Mouse (Mus musculus): Measurements from ENCODE around the gene Wwc1. TPM values are rescaled to one million over a fixed set of nuclear protein-coding genes. Genes with fewer than 3 reads are reported as not detected.

Wwc1 gene
- polyA plus RNA-seq, 1 experiment from 2014 or later: 2.0 TPM

DNA sequence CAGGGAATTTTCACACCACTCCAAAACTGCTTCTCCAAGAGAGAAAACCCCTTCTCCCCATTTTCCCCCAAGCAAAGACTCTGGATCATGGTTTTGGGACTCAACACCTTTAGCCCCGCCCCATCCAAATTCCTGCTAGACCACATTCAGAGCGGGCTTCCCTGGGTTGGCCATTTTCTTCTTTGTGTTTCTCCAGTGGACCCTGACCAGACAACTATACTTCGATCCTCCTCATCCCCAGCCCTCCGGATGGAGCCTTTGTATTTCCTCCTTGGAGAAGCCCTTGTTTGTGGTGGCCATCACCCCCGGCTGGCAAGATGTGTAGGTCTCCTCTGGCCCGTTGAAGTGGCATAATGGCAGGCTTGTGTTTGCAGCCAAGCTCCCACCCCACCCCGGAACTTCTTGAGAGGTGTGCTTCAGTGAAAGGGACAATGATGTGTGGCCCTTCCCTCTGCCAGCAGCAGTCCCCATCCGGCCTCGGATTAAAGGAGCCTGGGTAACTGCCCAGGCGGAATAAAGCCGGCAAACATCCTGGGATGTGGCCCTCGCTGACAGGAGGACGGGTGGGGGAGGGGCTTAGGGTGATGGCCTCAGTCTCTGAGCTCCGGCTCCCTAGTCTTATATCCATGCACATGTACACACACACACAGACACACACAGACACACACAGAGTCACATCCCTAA is 46.8 kb downstream of the Wwc1 start:
- Histone ChIP-seq H3K27me3 (no peaks in the 10 kb centered on the region), H3K36me3 (replicated peaks) (no peaks in the 10 kb centered on the region), H3K4me2 (no peak overlapping the region), H3K27ac (replicated peaks) (no peak overlapping the region), H3K4me3 (replicated peaks) (no peak overlapping the region), H3K9ac (no peak overlapping the region), H3K4me1 (replicated peaks) (no peaks in the 10 kb centered on the region), H3K9me3 (replicated peaks) (no peaks in the 10 kb centered on the region)
- WGBS (ENCODE audit: insufficient replicate concordance): 37% methylated on average over 14 of the region's 14 CpGs
- no peak for ATAC-seq (ENCODE audit: insufficient read depth)

DNA sequence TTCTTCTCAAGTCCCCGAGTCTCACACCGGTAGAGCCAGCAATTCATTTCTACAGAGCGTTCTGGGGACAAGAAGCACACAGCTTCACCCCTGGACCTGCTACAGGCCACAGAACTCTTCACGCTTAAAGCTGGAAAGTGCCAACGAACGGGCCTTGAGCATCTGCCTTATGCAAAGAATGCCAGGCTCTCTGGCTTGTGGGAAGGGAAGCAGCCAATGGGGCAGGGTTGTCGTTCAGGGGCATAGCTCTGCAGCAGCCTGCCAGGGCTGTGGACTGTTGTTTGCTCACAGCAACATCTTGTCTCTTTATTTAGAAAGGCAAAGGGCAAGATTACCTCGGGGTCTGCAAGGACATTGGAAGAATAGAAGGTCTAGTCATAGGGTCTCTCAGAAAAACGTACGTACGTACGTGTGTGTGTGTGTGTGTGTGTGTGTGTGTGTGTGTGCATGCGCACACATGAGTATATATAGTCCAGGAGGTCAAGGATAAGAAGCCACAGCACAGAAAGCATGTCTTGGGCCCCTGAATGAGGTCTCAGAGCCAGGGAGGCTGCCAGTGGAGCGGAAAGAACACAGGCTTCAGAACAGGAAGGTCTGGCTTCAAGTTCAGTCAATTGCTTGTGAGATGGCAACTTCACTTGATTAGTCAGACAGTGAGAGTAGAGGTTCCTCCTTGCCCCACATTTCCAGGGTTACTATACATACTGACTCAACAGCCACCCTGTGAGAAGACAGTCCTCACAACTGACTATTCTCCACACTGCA is 48.0 kb downstream of the Wwc1 start:
- H3K27me3 ChIP-seq: no peaks in the 10 kb centered on the region
- H3K36me3 ChIP-seq (replicated peaks): no peaks in the 10 kb centered on the region
- H3K9ac ChIP-seq: no peak overlapping the region
- no peak overlapping the region for H3K4me3 ChIP-seq (replicated peaks)
- 65% methylated on average over 14 of the region's 14 CpGs for WGBS (ENCODE audit: insufficient replicate concordance)
- H3K4me1 ChIP-seq (replicated peaks): no peaks in the 10 kb centered on the region
- no peak overlapping the region for H3K27ac ChIP-seq (replicated peaks)
- H3K4me2 ChIP-seq: no peak overlapping the region
- ATAC-seq (ENCODE audit: insufficient read depth): no peak
- no peaks in the 10 kb centered on the region for H3K9me3 ChIP-seq (replicated peaks)

DNA sequence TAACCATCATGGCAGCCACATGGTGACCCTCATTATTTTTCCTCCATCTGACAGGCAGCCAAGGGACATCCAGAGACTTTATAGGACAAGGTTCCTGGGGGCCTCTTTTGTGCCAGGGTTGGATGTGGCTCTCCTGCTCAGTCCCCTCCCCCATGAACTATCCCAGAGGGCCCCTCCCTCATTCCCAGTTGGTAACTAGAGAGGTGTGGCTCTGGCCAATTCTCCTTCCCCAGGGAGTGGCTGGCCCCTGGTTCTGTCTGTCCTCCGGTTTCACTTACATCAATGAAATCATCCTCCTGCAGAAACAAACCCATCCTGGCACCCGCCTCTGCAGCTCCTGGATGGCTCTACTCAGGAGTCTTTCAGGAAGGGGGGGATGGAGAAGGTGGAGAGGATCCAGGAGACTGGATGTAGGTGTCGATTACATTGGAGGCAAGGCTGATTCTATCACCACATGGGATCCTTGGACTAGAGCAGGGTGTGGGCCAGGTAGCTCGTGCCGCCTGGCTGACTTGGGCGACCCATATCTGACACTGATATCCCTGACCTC is 49.7 kb downstream of the Wwc1 start:
- no peak for ATAC-seq (ENCODE audit: insufficient read depth)
- Histone ChIP-seq H3K36me3 (replicated peaks) (no peaks in the 10 kb centered on the region), H3K27me3 (no peaks in the 10 kb centered on the region), H3K4me3 (replicated peaks) (no peak overlapping the region), H3K9me3 (replicated peaks) (no peaks in the 10 kb centered on the region), H3K4me1 (replicated peaks) (no peaks in the 10 kb centered on the region), H3K9ac (no peak overlapping the region), H3K27ac (replicated peaks) (no peak overlapping the region), H3K4me2 (no peak overlapping the region)
- 68% methylated on average over 6 of the region's 6 CpGs for WGBS (ENCODE audit: insufficient replicate concordance)

DNA sequence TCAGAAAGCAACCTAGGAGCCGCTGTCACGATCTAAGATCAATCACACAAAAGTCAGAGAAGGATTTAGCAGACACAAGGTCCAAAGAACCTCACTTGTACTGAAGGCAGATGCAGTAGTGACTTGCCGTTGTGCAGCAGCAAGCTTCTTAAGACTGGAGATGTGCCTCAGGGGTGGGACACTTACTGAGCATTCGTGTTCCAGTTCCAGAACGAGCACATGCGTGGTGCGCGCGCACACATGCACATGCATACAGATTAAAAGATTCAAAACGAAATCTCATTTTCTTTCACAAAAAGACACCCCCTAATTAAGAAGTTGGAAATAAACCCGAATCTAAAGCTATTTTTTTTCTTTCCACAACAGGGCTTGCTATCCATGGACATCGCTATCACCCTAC is 51.9 kb downstream of the Wwc1 start:
- H3K9me3 ChIP-seq (replicated peaks): no peaks in the 10 kb centered on the region
- H3K27ac ChIP-seq (replicated peaks): no peak overlapping the region
- no peaks in the 10 kb centered on the region for H3K4me1 ChIP-seq (replicated peaks)
- no peak overlapping the region for H3K4me2 ChIP-seq
- H3K36me3 ChIP-seq (replicated peaks): no peaks in the 10 kb centered on the region
- ATAC-seq (ENCODE audit: insufficient read depth): no peak
- no peak overlapping the region for H3K4me3 ChIP-seq (replicated peaks)
- no peaks in the 10 kb centered on the region for H3K27me3 ChIP-seq
- 76% methylated on average over 12 of the region's 12 CpGs for WGBS (ENCODE audit: insufficient replicate concordance)
- H3K9ac ChIP-seq: no peak overlapping the region

DNA sequence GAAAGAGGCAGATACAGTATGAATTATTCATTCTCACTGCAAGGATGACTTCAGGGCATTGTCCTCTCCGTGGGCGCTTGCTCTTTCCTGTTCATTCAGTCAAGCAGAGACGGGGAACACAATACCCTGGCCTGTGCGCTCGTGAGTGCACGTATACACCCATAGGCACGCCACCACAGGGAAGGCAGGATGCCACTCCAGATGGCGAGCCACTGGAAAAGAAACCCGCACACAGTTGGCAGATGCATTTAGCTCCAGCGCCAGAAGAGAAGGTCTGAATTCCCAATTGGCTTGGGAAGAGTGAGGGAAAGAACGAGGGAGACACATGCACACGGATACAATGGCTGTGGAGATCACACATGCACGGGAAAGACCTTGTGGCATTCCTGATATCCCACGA is 53.0 kb downstream of the Wwc1 start:
- H3K36me3 ChIP-seq (replicated peaks): no peaks in the 10 kb centered on the region
- H3K4me2 ChIP-seq: no peak overlapping the region
- no peak overlapping the region for H3K9ac ChIP-seq
- ATAC-seq (ENCODE audit: insufficient read depth): no peak
- no peaks in the 10 kb centered on the region for H3K27me3 ChIP-seq
- no peak overlapping the region for H3K4me3 ChIP-seq (replicated peaks)
- H3K4me1 ChIP-seq (replicated peaks): no peaks in the 10 kb centered on the region
- H3K27ac ChIP-seq (replicated peaks): no peak overlapping the region
- 61% methylated on average over 14 of the region's 14 CpGs for WGBS (ENCODE audit: insufficient replicate concordance)
- no peaks in the 10 kb centered on the region for H3K9me3 ChIP-seq (replicated peaks)

DNA sequence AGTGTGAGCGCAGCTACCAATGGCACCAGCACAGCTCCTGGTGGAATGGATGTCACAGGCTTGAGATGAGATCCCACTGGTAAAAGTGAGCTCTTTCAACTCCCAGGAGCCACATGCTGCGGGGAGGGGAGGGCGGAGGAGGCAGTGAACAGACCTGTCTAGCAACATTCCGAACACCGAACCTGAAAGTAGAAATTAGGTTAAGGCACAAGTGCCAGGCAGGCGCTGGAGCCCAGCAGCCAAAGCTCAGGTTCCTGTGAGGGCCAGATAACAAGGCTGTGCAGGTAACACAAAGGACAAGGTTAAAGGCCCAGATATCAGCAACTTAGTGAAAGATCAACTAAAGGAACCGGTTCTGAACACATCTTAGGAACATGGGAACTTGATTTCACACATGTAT is 54.7 kb downstream of the Wwc1 start:
- no peak for ATAC-seq (ENCODE audit: insufficient read depth)
- Histone ChIP-seq H3K36me3 (replicated peaks) (no peaks in the 10 kb centered on the region), H3K9me3 (replicated peaks) (no peaks in the 10 kb centered on the region), H3K4me3 (replicated peaks) (no peak overlapping the region), H3K9ac (no peak overlapping the region), H3K27me3 (no peaks in the 10 kb centered on the region), H3K4me1 (replicated peaks) (0 out of 2 replicates have a peak, but pooled peaks cover 4% of the 10 kb centered on the region), H3K27ac (replicated peaks) (no peak overlapping the region), H3K4me2 (no peak overlapping the region)
- 56% methylated on average over 7 of the region's 7 CpGs for WGBS (ENCODE audit: insufficient replicate concordance)

DNA sequence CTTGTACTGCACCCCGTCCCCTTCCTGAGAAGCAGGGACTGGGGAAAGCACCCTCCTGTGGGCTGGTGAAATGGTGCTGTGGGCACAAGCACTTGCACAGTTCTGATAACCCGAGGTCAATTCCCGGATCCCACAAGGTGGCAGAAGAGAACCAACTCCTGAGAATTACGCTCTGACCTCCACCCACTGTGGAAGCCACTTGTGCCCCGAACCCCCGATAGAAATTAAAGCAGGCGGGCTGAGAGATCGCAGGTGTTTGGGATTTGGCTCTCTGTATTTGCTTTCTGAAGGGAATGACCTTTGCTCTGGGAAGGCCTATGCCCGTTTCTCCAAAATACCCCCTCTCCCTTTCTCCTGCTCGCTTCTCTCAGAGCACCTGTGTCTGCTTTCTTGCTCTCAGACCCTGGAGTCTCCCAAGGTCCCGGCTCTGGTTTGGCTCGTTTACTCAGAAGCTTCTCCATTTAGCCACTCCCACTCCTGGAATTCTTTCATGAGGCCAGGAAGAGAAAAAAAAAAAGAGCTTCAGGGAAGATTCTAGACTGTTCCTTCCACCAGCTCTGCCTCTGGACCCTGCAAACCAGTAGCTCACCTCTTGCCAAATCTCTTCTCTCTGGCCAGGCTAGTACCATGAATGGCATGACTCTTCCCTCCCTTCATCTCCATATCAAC is 58.0 kb downstream of the Wwc1 start:
- H3K27ac ChIP-seq (replicated peaks): no peak overlapping the region
- H3K4me2 ChIP-seq: no peak overlapping the region
- H3K4me3 ChIP-seq (replicated peaks): no peak overlapping the region
- H3K36me3 ChIP-seq (replicated peaks): no peaks in the 10 kb centered on the region
- 33% methylated on average over 12 of the region's 12 CpGs for WGBS (ENCODE audit: insufficient replicate concordance)
- no peak for ATAC-seq (ENCODE audit: insufficient read depth)
- H3K9ac ChIP-seq: no peak overlapping the region
- no peaks in the 10 kb centered on the region for H3K27me3 ChIP-seq
- H3K4me1 ChIP-seq (replicated peaks): 0 out of 2 replicates have a peak, but pooled peaks cover 9% of the 10 kb centered on the region
- no peaks in the 10 kb centered on the region for H3K9me3 ChIP-seq (replicated peaks)

DNA sequence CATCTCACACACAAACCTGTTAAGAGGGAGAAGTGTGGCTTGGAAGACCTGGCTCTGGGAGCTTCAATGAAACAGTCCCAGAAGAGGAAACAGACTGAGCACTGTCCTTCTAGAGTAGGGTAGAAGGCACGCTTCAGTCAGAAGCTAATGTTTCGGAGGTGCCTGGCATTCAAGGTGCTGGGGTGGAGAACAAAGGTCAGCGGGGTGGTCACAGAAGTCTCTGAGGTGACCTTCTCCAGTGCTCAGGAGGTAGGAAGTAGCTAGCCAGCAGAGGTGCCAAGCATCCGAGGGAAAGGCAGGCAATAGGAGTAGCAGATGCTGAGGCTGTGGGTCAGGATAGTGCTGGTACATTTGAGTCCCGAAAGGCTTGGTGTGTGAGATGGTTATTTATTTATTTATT is 59.6 kb downstream of the Wwc1 start:
- H3K36me3 ChIP-seq (replicated peaks): no peaks in the 10 kb centered on the region
- H3K9ac ChIP-seq: no peak overlapping the region
- no peak overlapping the region for H3K4me2 ChIP-seq
- 63% methylated on average over 5 of the region's 5 CpGs for WGBS (ENCODE audit: insufficient replicate concordance)
- ATAC-seq (ENCODE audit: insufficient read depth): no peak
- no peak overlapping the region for H3K27ac ChIP-seq (replicated peaks)
- no peaks in the 10 kb centered on the region for H3K27me3 ChIP-seq
- 0 out of 2 replicates have a peak, but pooled peaks cover 9% of the 10 kb centered on the region for H3K4me1 ChIP-seq (replicated peaks)
- H3K4me3 ChIP-seq (replicated peaks): no peak overlapping the region
- H3K9me3 ChIP-seq (replicated peaks): no peaks in the 10 kb centered on the region

DNA sequence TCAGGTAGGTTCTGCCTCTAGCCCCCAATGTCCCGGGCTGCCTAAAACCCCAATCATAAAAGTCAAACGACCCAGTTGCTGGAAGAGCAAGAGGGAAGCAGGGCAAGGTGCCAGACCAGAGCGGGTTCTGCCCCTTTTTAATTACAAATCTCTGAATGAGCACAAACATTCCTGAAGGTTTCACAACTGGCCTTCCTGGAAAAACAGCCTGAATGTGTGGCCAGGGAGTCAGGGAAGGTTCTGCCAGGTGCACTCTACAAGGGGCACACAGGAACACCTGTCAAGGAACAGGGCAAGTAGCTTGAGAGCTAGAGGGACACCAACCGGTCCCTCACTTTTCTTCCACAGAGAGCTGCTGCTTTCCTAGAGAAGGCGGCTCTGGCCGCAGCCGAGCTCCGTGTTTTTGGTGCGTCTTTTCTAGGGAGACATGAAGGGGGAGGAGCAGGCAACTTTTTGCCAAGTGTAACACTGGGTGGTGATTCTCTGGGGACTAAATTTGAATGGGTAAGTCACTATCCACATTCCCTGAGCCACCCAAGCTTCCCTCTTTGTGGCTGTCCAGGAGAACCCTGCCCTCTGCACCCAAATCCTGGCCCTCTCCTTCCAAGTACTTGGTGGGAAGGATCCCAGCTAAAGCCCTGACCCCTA is 60.3 kb downstream of the Wwc1 start:
- H3K4me3 ChIP-seq (replicated peaks): no peak overlapping the region
- H3K27ac ChIP-seq (replicated peaks): no peak overlapping the region
- no peaks in the 10 kb centered on the region for H3K27me3 ChIP-seq
- 58% methylated on average over 9 of the region's 9 CpGs for WGBS (ENCODE audit: insufficient replicate concordance)
- H3K9me3 ChIP-seq (replicated peaks): no peaks in the 10 kb centered on the region
- no peaks in the 10 kb centered on the region for H3K36me3 ChIP-seq (replicated peaks)
- H3K4me1 ChIP-seq (replicated peaks): 0 out of 2 replicates have a peak, but pooled peaks cover 13% of the 10 kb centered on the region
- no peak overlapping the region for H3K4me2 ChIP-seq
- H3K9ac ChIP-seq: no peak overlapping the region
- no peak for ATAC-seq (ENCODE audit: insufficient read depth)

DNA sequence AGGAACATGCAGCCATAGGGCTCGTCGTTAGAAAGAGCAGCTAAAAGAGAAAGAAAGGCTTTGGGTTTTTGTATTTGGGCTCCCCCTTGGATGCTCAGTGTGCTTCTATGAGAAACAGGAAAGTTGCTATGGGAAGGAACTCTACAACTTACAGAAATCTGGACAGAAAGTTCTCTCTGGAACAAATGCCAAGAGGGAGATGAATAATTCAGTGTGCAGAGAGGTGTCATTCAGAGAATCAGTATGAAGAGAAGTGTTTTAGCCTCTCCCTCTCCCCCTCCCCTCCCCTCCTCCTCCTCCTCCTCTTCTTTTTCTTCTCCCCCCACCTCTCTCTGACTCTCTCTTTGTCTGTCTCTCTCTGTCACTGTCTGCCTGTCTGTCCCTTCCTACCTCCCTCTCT is 60.9 kb downstream of the Wwc1 start:
- Histone ChIP-seq H3K27ac (replicated peaks) (no peak overlapping the region), H3K36me3 (replicated peaks) (no peaks in the 10 kb centered on the region), H3K4me1 (replicated peaks) (0 out of 2 replicates have a peak, but pooled peaks cover 13% of the 10 kb centered on the region), H3K27me3 (no peaks in the 10 kb centered on the region), H3K9ac (no peak overlapping the region), H3K9me3 (replicated peaks) (no peaks in the 10 kb centered on the region), H3K4me3 (replicated peaks) (no peak overlapping the region), H3K4me2 (no peak overlapping the region)
- no peak for ATAC-seq (ENCODE audit: insufficient read depth)
- WGBS (ENCODE audit: insufficient replicate concordance): 5% methylated on average over 2 of the region's 2 CpGs

Data from liver, embryonic 15.5 days (tissue).